Mouse (Mus musculus): Measurements from ENCODE around the gene Pdf. TPM values are rescaled to one million over a fixed set of nuclear protein-coding genes. Genes with fewer than 3 reads are reported as not detected.
A peak's percentile ranks its signal among the peaks of the same experiment; 100 is the strongest.

Gene Pdf
- 10 to 100 TPM; 50.5 to 62.1 TPM for total RNA-seq (2021)
- long read RNA-seq, experiment 1, transcript Pdf-201 (2 exons, 1,306 nt): major isoform, 182 of 185 reads
- long read RNA-seq, experiment 1, partial matches to known transcripts: 0 of 185 reads
- long read RNA-seq, experiment 1, other reads (novel, unspliced or antisense): 3 of 185 reads
- long read RNA-seq, experiment 2, transcript Pdf-201 (2 exons, 1,306 nt): major isoform, 61 of 62 reads
- long read RNA-seq, experiment 2, partial matches to known transcripts: 0 of 62 reads
- long read RNA-seq, experiment 2, other reads (novel, unspliced or antisense): 1 of 62 reads

- DNase-seq: peak; percentile 91
Observed at GRCm38 (mm10) chr8:107048061-107048941, at the start of gene Pdf. TSS of gene Pdf (minus strand) at chr8:107048614.

GRCm38 (mm10) chr8:107096366-107097036 is 48.1 kb upstream of the Pdf start, which contains the start of gene Terf2:
TSS of gene Terf2 (minus strand) at chr8:107096547.
- DNase-seq: peak; percentile 96

- DNase-seq: no peak
Observed at GRCm38 (mm10) chr8:107095717-107096365, 47.4 kb upstream of the Pdf start.

GRCm38 (mm10) chr8:107090531-107090930 is 42.1 kb upstream of the Pdf start:
- DNase-seq: no peak

- no peak for DNase-seq
Observed at GRCm38 (mm10) chr8:107088526-107089063, 40.2 kb upstream of the Pdf start.

GRCm38 (mm10) chr8:107086018-107086417 is 37.6 kb upstream of the Pdf start:
- DNase-seq: no peak

GRCm38 (mm10) chr8:107085358-107085757 is 36.9 kb upstream of the Pdf start:
- DNase-seq: peak in 1 of 2 experiments; percentile 16

- peak; percentile 56 to 66 for DNase-seq
Observed at GRCm38 (mm10) chr8:107076239-107076888, 27.9 kb upstream of the Pdf start.

- no peak for DNase-seq
Observed at GRCm38 (mm10) chr8:107074128-107074527, 25.7 kb upstream of the Pdf start.

GRCm38 (mm10) chr8:107073706-107074105 is 25.3 kb upstream of the Pdf start:
- no peak for DNase-seq

GRCm38 (mm10) chr8:107065511-107066496 is 17.4 kb upstream of the Pdf start, which contains the start of gene Tmed6:
TSS of gene Tmed6 (minus strand) at chr8:107065644.
- DNase-seq: peak; percentile 45 to 46

GRCm38 (mm10) chr8:107062613-107063012 is 14.2 kb upstream of the Pdf start:
- DNase-seq: no peak

- DNase-seq: no peak
Observed at GRCm38 (mm10) chr8:107056973-107057369, 8.6 kb upstream of the Pdf start.

GRCm38 (mm10) chr8:107056076-107056972 is 7.9 kb upstream of the Pdf start, which contains the start of the genes Cog8 and Nip7:
TSS of gene Cog8 (minus strand) at chr8:107056689.
TSS of gene Nip7 (plus strand) at chr8:107056877.
- peak; percentile 97 for DNase-seq

GRCm38 (mm10) chr8:107052046-107052445 is 3.6 kb upstream of the Pdf start:
- peak; percentile 47 to 68 for DNase-seq

GRCm38 (mm10) chr8:107049480-107049879 is 1.1 kb upstream of the Pdf start:
- DNase-seq: no peak

GRCm38 (mm10) chr8:107046976-107047375 is 1.4 kb downstream of the Pdf start:
- no peak for DNase-seq

- DNase-seq: no peak
Observed at GRCm38 (mm10) chr8:107045478-107045877, 2.9 kb downstream of the Pdf start.

- DNase-seq: no peak
Observed at GRCm38 (mm10) chr8:107040632-107041031, 7.8 kb downstream of the Pdf start.

All from adrenal gland, postnatal 36 days (tissue).